Mouse (Mus musculus): ENCODE measurements around the gene Gnaq.
A peak's percentile ranks its signal among the peaks of the same experiment; 100 is the strongest.
"Not testable (repeated sequence)": the region's sequence is repeated elsewhere in the genome, so short reads cannot be mapped to it uniquely, and the experiment has no call there.

Gnaq gene

GRCm38 (mm10) chr19:16142990-16143389 lies 10.4 kb downstream of the Gnaq start:
- no peak for DNase-seq (ENCODE audit: low read depth, low spot score)

- peak; percentile 49 for DNase-seq (ENCODE audit: low read depth, low spot score)
Observed at GRCm38 (mm10) chr19:16147446-16147845, 14.8 kb downstream of the Gnaq start.

GRCm38 (mm10) chr19:16149094-16149493 lies 16.5 kb downstream of the Gnaq start:
- no peak for DNase-seq (ENCODE audit: low read depth, low spot score)

- no peak for DNase-seq (ENCODE audit: low read depth, low spot score)
Observed at GRCm38 (mm10) chr19:16150328-16150727, 17.7 kb downstream of the Gnaq start.

- DNase-seq (ENCODE audit: low read depth, low spot score) = no peak
Observed at GRCm38 (mm10) chr19:16153851-16154250, 21.2 kb downstream of the Gnaq start.

- DNase-seq (ENCODE audit: low read depth, low spot score) = peak; percentile 12
Observed at GRCm38 (mm10) chr19:16154480-16154879, 21.8 kb downstream of the Gnaq start.

- DNase-seq (ENCODE audit: low read depth, low spot score) = no peak
Observed at GRCm38 (mm10) chr19:16157120-16157519, 24.5 kb downstream of the Gnaq start.

DNA sequence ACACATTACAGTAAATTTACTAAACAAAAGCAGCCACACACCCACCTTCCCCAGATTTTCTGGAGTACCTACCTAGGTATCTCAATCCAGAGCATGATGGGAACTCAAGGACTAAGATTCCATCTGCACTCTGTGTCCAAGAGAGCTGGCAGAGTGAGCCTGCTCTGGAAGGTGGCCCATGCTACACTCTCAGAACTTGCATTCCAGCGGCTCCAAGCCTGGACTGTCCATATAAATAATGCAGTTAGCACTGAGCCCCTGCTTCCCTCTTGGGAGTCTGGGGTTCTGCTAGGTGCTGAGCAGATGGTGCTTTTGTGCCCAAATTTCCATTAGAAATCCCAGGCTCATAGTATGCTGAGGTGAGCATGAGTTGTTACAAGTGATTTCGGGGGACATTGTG lies 28.1 kb downstream of the Gnaq start:
- no peak for DNase-seq (ENCODE audit: low read depth, low spot score)

- no peak for DNase-seq (ENCODE audit: low read depth, low spot score)
Observed at GRCm38 (mm10) chr19:16161222-16161621, 28.6 kb downstream of the Gnaq start.

GRCm38 (mm10) chr19:16164396-16164795 lies 31.8 kb downstream of the Gnaq start:
- DNase-seq (ENCODE audit: low read depth, low spot score) = not testable (repeated sequence)

- DNase-seq (ENCODE audit: low read depth, low spot score) = peak; percentile 14
Observed at GRCm38 (mm10) chr19:16167185-16167584, 34.6 kb downstream of the Gnaq start.

GRCm38 (mm10) chr19:16168192-16168591 lies 35.6 kb downstream of the Gnaq start:
- peak; percentile 32 for DNase-seq (ENCODE audit: low read depth, low spot score)

GRCm38 (mm10) chr19:16168653-16169198 lies 36.1 kb downstream of the Gnaq start:
- DNase-seq (ENCODE audit: low read depth, low spot score) = peak; percentile 87

DNA sequence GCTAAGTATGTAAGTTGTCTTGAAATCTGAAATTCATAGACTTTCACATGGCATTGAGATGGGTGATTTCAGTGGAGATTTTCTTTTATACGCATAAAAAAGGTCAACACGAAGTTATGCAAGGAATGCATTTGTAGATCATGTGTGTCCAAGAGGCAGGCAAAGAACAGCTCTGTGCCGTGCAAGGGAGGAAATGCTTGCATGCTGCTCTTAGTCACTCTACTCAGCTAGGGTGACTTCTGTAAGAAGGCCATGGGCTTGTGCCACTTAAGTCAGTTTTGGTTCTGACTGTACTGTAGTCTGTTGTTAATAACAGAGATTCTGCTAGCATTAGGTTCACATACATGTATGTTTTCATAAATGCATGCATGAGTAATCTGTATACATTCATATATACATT lies 38.1 kb downstream of the Gnaq start:
- DNase-seq (ENCODE audit: low read depth, low spot score) = peak; percentile 64

- DNase-seq (ENCODE audit: low read depth, low spot score) = no peak
Observed at GRCm38 (mm10) chr19:16173721-16174120, 41.1 kb downstream of the Gnaq start.

- no peak for DNase-seq (ENCODE audit: low read depth, low spot score)
Observed at GRCm38 (mm10) chr19:16176426-16176825, 43.8 kb downstream of the Gnaq start.

DNA sequence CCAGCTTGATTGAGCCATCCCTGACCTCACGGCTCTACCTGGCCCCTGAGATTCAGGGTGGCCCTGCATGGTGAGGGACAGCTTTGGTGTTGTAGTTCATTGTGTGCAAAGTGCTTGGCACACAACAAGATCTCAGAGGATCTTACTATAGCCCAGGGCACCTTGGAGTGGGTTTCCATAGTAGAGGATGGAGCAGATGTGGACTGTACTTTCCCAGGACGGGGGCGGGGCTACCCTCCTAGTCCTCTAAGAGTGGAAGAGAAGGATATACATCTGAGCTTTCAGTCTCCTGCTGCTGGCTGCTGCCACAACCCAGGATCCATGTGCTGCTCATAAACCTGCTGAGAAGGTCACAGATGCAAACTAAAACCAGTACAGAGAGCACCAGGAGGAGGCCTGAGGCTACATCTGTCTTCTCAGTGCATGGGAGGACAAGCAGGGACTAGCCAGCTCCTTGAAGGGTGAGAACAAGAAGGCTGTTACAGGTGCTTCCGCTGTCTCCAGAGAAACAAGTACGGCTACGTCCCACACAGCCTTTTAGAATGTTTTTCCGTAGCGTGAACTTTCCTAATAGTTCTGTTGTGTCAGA lies 44.6 kb downstream of the Gnaq start:
- no peak for DNase-seq (ENCODE audit: low read depth, low spot score)

DNA sequence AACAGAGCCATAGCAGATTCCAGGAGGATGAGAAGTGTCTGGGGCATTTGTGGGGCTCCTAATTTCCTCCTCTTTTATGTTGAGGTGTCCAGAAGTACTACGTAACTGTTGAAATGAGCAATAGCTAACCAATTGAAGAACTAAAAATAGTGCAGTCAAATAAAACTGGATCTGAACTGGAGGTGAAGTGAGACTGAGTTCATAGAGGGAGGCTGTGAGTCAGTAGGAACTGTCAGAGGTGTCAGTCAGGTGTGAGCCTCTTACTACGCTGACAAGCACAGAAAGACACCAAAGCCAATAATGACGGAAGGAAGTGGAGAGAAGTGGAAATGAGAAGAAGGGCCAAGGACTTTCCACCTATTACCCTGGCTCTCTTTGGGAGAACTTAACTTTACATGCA lies 48.6 kb downstream of the Gnaq start:
- DNase-seq (ENCODE audit: low read depth, low spot score) = no peak

- DNase-seq (ENCODE audit: low read depth, low spot score) = no peak
Observed at GRCm38 (mm10) chr19:16181852-16182475, 49.3 kb downstream of the Gnaq start.

DNA sequence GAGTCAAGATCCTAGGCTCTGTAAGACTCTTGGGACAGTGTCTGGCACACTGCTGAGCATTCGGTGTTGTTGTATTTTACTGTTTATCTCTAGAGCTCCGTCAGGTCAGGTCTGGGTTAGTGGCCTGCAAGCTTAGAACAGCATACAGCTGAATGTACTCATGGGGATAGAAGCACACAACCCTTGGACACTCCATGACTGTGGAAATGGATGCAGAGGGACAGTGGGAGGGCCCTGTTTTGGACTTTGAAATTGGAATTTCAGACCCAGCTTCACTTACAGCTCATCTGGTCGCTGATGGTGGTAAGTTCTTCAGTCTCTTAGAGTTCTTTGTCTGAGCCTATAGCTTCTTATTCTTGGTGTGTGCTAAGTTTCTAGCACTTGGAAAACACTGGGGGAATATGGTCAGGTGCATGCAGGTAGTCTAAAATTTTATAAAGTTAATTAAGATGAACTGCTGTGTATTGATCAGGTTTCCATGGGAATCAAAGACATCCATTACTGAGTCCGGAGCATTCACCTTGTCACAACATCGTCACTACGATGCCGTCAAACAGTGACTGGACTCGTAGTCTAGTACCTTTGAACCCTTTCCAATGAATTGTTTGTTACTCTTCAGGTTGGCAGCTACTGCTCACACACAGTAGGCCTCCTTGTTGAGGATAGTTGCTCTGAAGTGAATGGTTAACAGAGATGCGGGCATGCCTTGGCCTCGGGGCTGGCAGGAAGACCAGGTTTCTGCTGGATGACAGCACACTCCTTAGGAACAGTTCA lies 51.1 kb downstream of the Gnaq start:
- no peak for DNase-seq (ENCODE audit: low read depth, low spot score)

DNA sequence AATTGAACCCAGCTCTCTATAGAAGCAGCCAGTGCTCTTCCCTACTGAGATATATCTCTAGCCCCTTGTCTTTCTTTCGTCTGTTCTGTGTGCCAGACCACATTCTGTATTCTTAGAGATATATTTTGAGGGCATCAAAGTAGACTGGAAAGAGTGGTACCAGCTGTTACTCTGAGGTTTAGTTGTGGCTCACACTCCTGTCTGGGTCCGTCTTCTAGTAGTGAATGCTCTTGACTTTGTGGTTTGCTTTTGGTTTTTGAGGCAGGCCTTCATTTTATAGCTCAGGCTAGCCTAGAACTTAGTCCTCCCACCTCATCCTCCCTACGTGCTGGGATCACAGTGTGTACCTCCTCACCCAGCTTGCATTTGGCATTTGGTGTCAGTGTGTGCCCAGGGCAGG lies 54.4 kb downstream of the Gnaq start:
- DNase-seq (ENCODE audit: low read depth, low spot score) = no peak

GRCm38 (mm10) chr19:16187952-16188351 lies 55.3 kb downstream of the Gnaq start:
- no peak for DNase-seq (ENCODE audit: low read depth, low spot score)

Data from 3T3-L1 (cell line).